8 mouse cellular contexts compared by ENCODE assay signal in genomic region chr10:127668093-127669050, GRCm38 (mm10). TPM values are rescaled to one million over a fixed set of nuclear protein-coding genes. Genes with fewer than 3 reads are reported as not detected.
DNase-seq lines count a peak whose midpoint lies in the region; ATAC-seq and TF ChIP-seq lines count a peak whose summit lies in the region.

TSS of gene Nab2 (minus strand) at chr10:127668568.

- WGBS in forebrain, embryonic 15.5 days, result 5% methylated on average over 37 of the region's 40 CpGs
- 2% methylated on average over 39 of the region's 40 CpGs for WGBS in lung, postnatal 0 days

- intact Hi-C loops in heart, postnatal 36 days (cut with DNase I), result loop anchor here (5.0 to 10.0 kb wide), 2 partner anchors 381 to 506 kb away; partner anchors contain the start of gene Mbd6

- peaks cover 2% of the 10 kb centered on the region; the same call in 1 of the 2 replicates for H3K9me3 ChIP-seq in E14TG2a.4 (ENCODE audit: low read length)
- H3K9me3 ChIP-seq in forebrain, embryonic 15.5 days, result no peaks in the 10 kb centered on the region
- H3K9me3 ChIP-seq in lung, postnatal 0 days (ENCODE audit: low read length), result no peaks in the 10 kb centered on the region

- peaks cover 17% of the 10 kb centered on the region for H3K36me3 ChIP-seq in E14TG2a.4 (ENCODE audit: insufficient read depth, low read length)
- no peaks in the 10 kb centered on the region for H3K36me3 ChIP-seq in forebrain, embryonic 15.5 days
- 0 out of 2 replicates have a peak, but pooled peaks cover 5% of the 10 kb centered on the region for H3K36me3 ChIP-seq in lung, postnatal 0 days (ENCODE audit: insufficient read depth, low read length)

- DNase-seq in heart, postnatal 36 days, result peak; percentile 80 to 84
- peak; percentile 63 to 71 for DNase-seq in layer of hippocampus, adult 8-10 months (ENCODE audit: low spot score in 2 of 2)
- DNase-seq in lung, postnatal 0 days (ENCODE audit: low spot score), result peak; percentile 95
- DNase-seq in ovary, postnatal 10 days (ENCODE audit: low spot score), result peak; percentile 65
- DNase-seq in thymus, postnatal 25 days, result peak; percentile 86

- peak within 1 kb of the TSS; percentile 88 for H3K4me2 ChIP-seq in forebrain, embryonic 15.5 days (replicated peaks)
- H3K4me2 ChIP-seq in lung, postnatal 0 days (replicated peaks; ENCODE audit: low read depth, low read length), result peak within 1 kb of the TSS; percentile 85

- 0 out of 2 replicates have a peak, but pooled peaks have one; percentile 9 for ATAC-seq in forebrain, embryonic 15.5 days (replicated peaks)
- peak; percentile 68 for ATAC-seq in lung, postnatal 0 days

- peak within 1 kb of the TSS; percentile 96 for H3K27ac ChIP-seq in bone marrow macrophage, adult 2 months (ENCODE audit: insufficient read depth, low read depth, low read length)
- H3K27ac ChIP-seq in forebrain, embryonic 15.5 days (replicated peaks), result peak within 1 kb of the TSS; percentile 76
- peak within 1 kb of the TSS; percentile 99 for H3K27ac ChIP-seq in lung, postnatal 0 days (ENCODE audit: low read length)

- H3K9ac ChIP-seq in forebrain, embryonic 15.5 days (replicated peaks), result peak within 1 kb of the TSS; percentile 50
- peak within 1 kb of the TSS; percentile 48 for H3K9ac ChIP-seq in lung, postnatal 0 days (replicated peaks; ENCODE audit: low read depth)

- peaks cover 69% of the 10 kb centered on the region for H3K4me1 ChIP-seq in E14TG2a.4 (replicated peaks; ENCODE audit: low read depth, low read length)
- H3K4me1 ChIP-seq in bone marrow macrophage, adult 2 months (ENCODE audit: control insufficient read depth, insufficient read depth, low read length), result peaks cover 11% of the 10 kb centered on the region
- peaks cover 45% of the 10 kb centered on the region for H3K4me1 ChIP-seq in forebrain, embryonic 15.5 days
- peaks cover 21% of the 10 kb centered on the region for H3K4me1 ChIP-seq in lung, postnatal 0 days (ENCODE audit: insufficient read depth, low read depth, low read length)

- no peak for TF ChIP-seq POLR2A in bone marrow macrophage, adult 2 months (IDR thresholded peaks at IDR 0.05; ENCODE audit: borderline replicate concordance, low read depth, low read length)

- TF ChIP-seq CTCF in E14TG2a.4 (conservative IDR thresholded peaks at IDR 0.05; ENCODE audit: low read length), result no peak
- 0 out of 2 replicates have a peak, but pooled peaks have one; percentile 20 for TF ChIP-seq CTCF in bone marrow macrophage, adult 2 months (IDR thresholded peaks at IDR 0.05; ENCODE audit: low read depth, low read length)
- TF ChIP-seq CTCF in lung, postnatal 0 days (IDR thresholded peaks at IDR 0.05), result peak; percentile 40

- H3K4me3 ChIP-seq in E14TG2a.4 (replicated peaks; ENCODE audit: low read length), result peak within 1 kb of the TSS; percentile 88
- H3K4me3 ChIP-seq in bone marrow macrophage, adult 2 months (ENCODE audit: insufficient read depth, low read length), result peak within 1 kb of the TSS; percentile 59
- H3K4me3 ChIP-seq in forebrain, embryonic 15.5 days, result peak within 1 kb of the TSS; percentile 64
- peak within 1 kb of the TSS; percentile 70 for H3K4me3 ChIP-seq in lung, postnatal 0 days (ENCODE audit: low read depth, low read length)

- H3K27me3 ChIP-seq in E14TG2a.4 (ENCODE audit: insufficient read depth, low read length), result peaks cover 35% of the 10 kb centered on the region
- peaks cover 38% of the 10 kb centered on the region for H3K27me3 ChIP-seq in forebrain, embryonic 15.5 days
- H3K27me3 ChIP-seq in lung, postnatal 0 days (replicated peaks; ENCODE audit: insufficient read depth, low read length), result no peaks in the 10 kb centered on the region

- peak; percentile 39 for TF ChIP-seq EP300 in lung, postnatal 0 days (IDR thresholded peaks at IDR 0.05)

RNA-seq across cellular contexts. Expression of gene Nab2, which starts in this region (rescaled TPM):
- 21.4 and 25.4 TPM in 2 replicates for polyA plus RNA-seq in bone marrow macrophage, adult 2 months (2012; ENCODE audit: insufficient read depth, insufficient read length, missing spikeins)
- 2.9 and 3.9 TPM in 2 replicates for polyA plus RNA-seq in forebrain, embryonic 15.5 days (2015; fragmentation: Nextera tagmentation; extraction: Ambion mirVana)
- total RNA-seq in heart, postnatal 36 days (2021), result 1 to 10 TPM; 5.7 to 8.4 TPM
- total RNA-seq in layer of hippocampus, adult 8-10 months (2022), result 10 to 100 TPM; 45.3 to 51.6 (median 49.0) TPM
- polyA plus RNA-seq in lung, postnatal 0 days (2015; fragmentation: Nextera tagmentation; extraction: Ambion mirVana), result 7.7 and 8.4 TPM in 2 replicates

Comparison
In these comparisons a context has a peak if more than half of its experiments do, and no peak if none do; other contexts are left out.
1. Peak in every context shown above with its lines: DNase-seq, ATAC-seq, H3K4me3 ChIP-seq and H3K27ac ChIP-seq.
2. RNA of gene Nab2 (total RNA-seq): 45.3 to 51.6 TPM in layer of hippocampus, adult 8-10 months; 5.7 to 8.4 TPM in heart, postnatal 36 days; every median in the first group is over 4 times any median in the second.